Mouse (Mus musculus) MEL (cell line): ENCODE measurements around the gene Ada.

Experiments used
- CTCF ChIP-seq, 3 experiments: IDR thresholded peaks in 2 of 3; conservative IDR thresholded peaks in 1 of 3; 2 replicates each; pipeline ENCODE4 v1.5.1; 2011 to 2012; ENCODE audit warnings: low read length in 3 of 3, low read depth in 2 of 3, mild to moderate bottlenecking in 2 of 3, improper control_type of control experiment in 1 of 3, inconsistent platforms in 1 of 3, mixed read lengths in 1 of 3, moderate library complexity in 1 of 3; ENCODE audit not compliant: control insufficient read depth in 1 of 3, insufficient read depth in 1 of 3, poor library complexity in 1 of 3, severe bottlenecking in 1 of 3
- E2F4 ChIP-seq: IDR thresholded peaks from 2 replicates; pipeline ENCODE4 v1.6.1; 2011; ENCODE audit warnings: low read depth, low read length, improper control_type of control experiment, borderline replicate concordance
- ELF1 ChIP-seq: IDR thresholded peaks from 2 replicates; pipeline ENCODE4 v1.6.1; 2014; ENCODE audit warnings: low read depth, mild to moderate bottlenecking, inconsistent platforms, low read length, improper control_type of control experiment, moderate library complexity
- EP300 ChIP-seq, 2 experiments: IDR thresholded peaks; 2 replicates each; pipeline ENCODE4 v1.6.1; 2011; ENCODE audit warnings: improper control_type of control experiment in 2 of 2, low read length in 2 of 2, low read depth in 1 of 2, mild to moderate bottlenecking in 1 of 2
- TBP ChIP-seq: IDR thresholded peaks from 2 replicates; pipeline ENCODE4 v1.8.0; 2011; ENCODE audit warnings: low read depth, low read length, improper control_type of control experiment
- TCF12 ChIP-seq: IDR thresholded peaks from 2 replicates; pipeline ENCODE4 v1.6.1; 2014; ENCODE audit warnings: low read depth, mild to moderate bottlenecking, inconsistent platforms, low read length, improper control_type of control experiment, moderate library complexity
- UBTF ChIP-seq: IDR thresholded peaks from 2 replicates; pipeline ENCODE4 v1.6.1; 2012; ENCODE audit warnings: low read depth, mild to moderate bottlenecking, inconsistent platforms, low read length, improper control_type of control experiment, moderate library complexity, borderline replicate concordance; ENCODE audit not compliant: insufficient read depth

DNA sequence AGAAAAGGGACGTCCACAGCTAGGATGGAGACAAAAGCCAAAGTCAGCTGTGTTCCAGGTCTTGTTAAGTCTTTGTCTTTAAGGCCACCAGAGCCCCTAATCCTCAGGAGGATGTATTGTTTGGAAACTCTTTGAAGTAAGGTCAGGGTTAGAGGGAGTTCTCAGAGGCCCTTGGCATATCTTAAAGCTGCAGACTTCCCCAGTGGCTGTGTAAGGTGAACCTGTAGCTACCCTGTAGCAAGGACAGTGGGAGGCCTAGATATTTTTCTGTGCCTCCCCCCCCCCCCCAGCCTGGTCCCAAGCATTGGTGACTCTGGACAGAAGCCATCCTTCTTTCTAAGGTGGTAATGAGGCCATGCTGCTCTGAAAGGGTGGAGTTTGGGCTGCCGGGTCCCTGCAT is 53.3 kb downstream of the Ada start:
- TF ChIP-seq CTCF (IDR thresholded peaks at IDR 0.05 in 2 of 3, conservative IDR thresholded peaks at IDR 0.05 in 1 of 3; ENCODE audit: control insufficient read depth in 1 of 3, insufficient read depth in 1 of 3, low read depth in 2 of 3, low read length in 3 of 3, poor library complexity in 1 of 3, severe bottlenecking in 1 of 3): no peak
- no peak for TF ChIP-seq TBP
- TF ChIP-seq E2F4: no peak
- no peak for TF ChIP-seq ELF1
- TF ChIP-seq UBTF: no peak
- TF ChIP-seq TCF12: 0 out of 2 replicates have a peak, but pooled peaks have one; percentile 13
- no peak for TF ChIP-seq EP300 (IDR thresholded peaks at IDR 0.05; ENCODE audit: low read depth in 1 of 2, low read length in 2 of 2)
